Mouse (Mus musculus): ENCODE measurements around the gene Gtpbp2. TPM values are rescaled to one million over a fixed set of nuclear protein-coding genes. Genes with fewer than 3 reads are reported as not detected.

Gtpbp2 gene
- polyA plus RNA-seq, 1 experiment from 2014 or later = 38.8 TPM

DNA sequence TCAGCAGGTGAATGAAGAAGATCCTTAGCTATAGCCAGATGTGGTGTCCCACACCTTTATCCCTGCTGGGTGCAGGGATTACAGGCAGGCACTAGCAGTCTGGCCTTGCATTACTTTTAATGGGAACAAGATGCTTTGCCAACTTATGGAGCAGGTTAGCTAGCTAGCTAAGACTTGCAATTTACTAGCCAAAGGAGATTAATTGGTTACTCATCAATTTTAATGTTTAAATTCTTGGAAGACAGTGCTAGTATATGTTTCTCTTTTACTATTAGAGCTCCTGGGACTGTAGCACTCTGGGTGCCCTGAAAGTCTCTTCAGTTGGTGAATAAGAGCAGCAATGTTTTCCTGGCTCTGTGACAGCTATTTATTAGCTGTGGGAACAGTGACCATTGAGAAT, 45.8 kb downstream of the Gtpbp2 start:
- no peak for TF ChIP-seq CTCF (IDR thresholded peaks at IDR 0.05)
- no peak for TF ChIP-seq EP300 (IDR thresholded peaks at IDR 0.05)
- H3K36me3 ChIP-seq (ENCODE audit: insufficient read depth, low read length) = peaks cover 32% of the 10 kb centered on the region; the same call in 1 of the 2 replicates

DNA sequence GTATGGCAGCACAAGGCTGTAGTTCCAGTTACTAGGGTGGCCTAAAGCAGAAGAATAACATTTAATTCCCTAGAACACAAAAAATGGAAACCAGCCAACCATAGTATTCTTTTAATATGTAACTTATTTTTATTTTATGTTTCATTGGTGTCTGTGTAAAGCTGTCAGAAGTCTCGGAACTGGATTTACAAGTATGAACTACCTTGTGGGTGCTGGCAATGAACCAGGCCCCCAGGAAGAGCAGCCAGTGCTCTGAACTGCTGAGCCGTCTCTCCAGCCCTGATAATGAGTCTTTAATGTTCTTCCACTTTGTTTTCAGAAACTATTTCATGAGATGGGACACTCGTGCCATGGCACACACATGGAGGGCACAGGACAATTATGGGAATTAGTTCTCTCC, 49.7 kb downstream of the Gtpbp2 start:
- H3K27ac ChIP-seq (ENCODE audit: low read length) = no peak overlapping the region
- H3K4me2 ChIP-seq (replicated peaks; ENCODE audit: low read depth, low read length) = no peak overlapping the region
- H3K27me3 ChIP-seq (replicated peaks; ENCODE audit: insufficient read depth, low read length) = no peaks in the 10 kb centered on the region
- no peaks in the 10 kb centered on the region for H3K4me1 ChIP-seq (ENCODE audit: insufficient read depth, low read depth, low read length)
- H3K36me3 ChIP-seq (ENCODE audit: insufficient read depth, low read length) = peaks cover 51% of the 10 kb centered on the region
- H3K9ac ChIP-seq (replicated peaks; ENCODE audit: low read depth) = no peak overlapping the region
- TF ChIP-seq EP300 (IDR thresholded peaks at IDR 0.05) = no peak
- ATAC-seq = no peak
- no peak for DNase-seq (ENCODE audit: low spot score)
- H3K4me3 ChIP-seq (ENCODE audit: low read depth, low read length) = no peak overlapping the region
- 80% methylated on average over 3 of the region's 3 CpGs for WGBS
- no peaks in the 10 kb centered on the region for H3K9me3 ChIP-seq (ENCODE audit: low read length)

More for the DNA sequence above, 45.8 kb downstream of the Gtpbp2 start:
- Histone ChIP-seq H3K9ac (replicated peaks; ENCODE audit: low read depth) (no peak overlapping the region), H3K4me2 (replicated peaks; ENCODE audit: low read depth, low read length) (no peak overlapping the region), H3K27me3 (replicated peaks; ENCODE audit: insufficient read depth, low read length) (no peaks in the 10 kb centered on the region), H3K4me1 (ENCODE audit: insufficient read depth, low read depth, low read length) (peaks cover 5% of the 10 kb centered on the region; the same call in 1 of the 2 replicates), H3K9me3 (ENCODE audit: low read length) (no peaks in the 10 kb centered on the region), H3K4me3 (ENCODE audit: low read depth, low read length) (no peak overlapping the region), H3K27ac (ENCODE audit: low read length) (no peak overlapping the region)
- no peak for DNase-seq (ENCODE audit: low spot score)
- ATAC-seq = no peak

Other genes with a start within 250 kb of the Gtpbp2 start
- 21.4 and 31.9 TPM in 2 replicates for gene Vegfa, start 128.7 kb upstream of the Gtpbp2 start, polyA plus RNA-seq (2015; fragmentation: Nextera tagmentation; extraction: Ambion mirVana)
- 96.4 and 103 TPM in 2 replicates for gene Mrps18a, start 50.0 kb upstream of the Gtpbp2 start, polyA plus RNA-seq (2015; fragmentation: Nextera tagmentation; extraction: Ambion mirVana)
- 31.7 and 32.4 TPM in 2 replicates for gene Rsph9, start 16.8 kb upstream of the Gtpbp2 start, polyA plus RNA-seq (2015; fragmentation: Nextera tagmentation; extraction: Ambion mirVana)
- gene Mad2l1bp, start 7.5 kb upstream of the Gtpbp2 start, polyA plus RNA-seq (2015; fragmentation: Nextera tagmentation; extraction: Ambion mirVana) = 43.5 and 44.6 TPM in 2 replicates
- 6.6 and 8.6 TPM in 2 replicates for gene Polh, start 41.6 kb downstream of the Gtpbp2 start, polyA plus RNA-seq (2015; fragmentation: Nextera tagmentation; extraction: Ambion mirVana)
- gene Xpo5, start 41.8 kb downstream of the Gtpbp2 start, polyA plus RNA-seq (2015; fragmentation: Nextera tagmentation; extraction: Ambion mirVana) = 14.8 and 16.2 TPM in 2 replicates
- 82.0 and 89.9 TPM in 2 replicates for gene Polr1c, start 87.0 kb downstream of the Gtpbp2 start, polyA plus RNA-seq (2015; fragmentation: Nextera tagmentation; extraction: Ambion mirVana)
- 185 and 199 TPM in 2 replicates for gene Yipf3, start 87.0 kb downstream of the Gtpbp2 start, polyA plus RNA-seq (2015; fragmentation: Nextera tagmentation; extraction: Ambion mirVana)
- 3.7 and 5.2 TPM in 2 replicates for gene Lrrc73, start 92.5 kb downstream of the Gtpbp2 start, polyA plus RNA-seq (2015; fragmentation: Nextera tagmentation; extraction: Ambion mirVana)
- gene Tjap1, start 122.0 kb downstream of the Gtpbp2 start, polyA plus RNA-seq (2015; fragmentation: Nextera tagmentation; extraction: Ambion mirVana) = 21.0 and 22.8 TPM in 2 replicates
- 1.3 TPM in 2 replicates for gene Dlk2, start 136.4 kb downstream of the Gtpbp2 start, polyA plus RNA-seq (2015; fragmentation: Nextera tagmentation; extraction: Ambion mirVana)
- 3.4 and 3.8 TPM in 2 replicates for gene Abcc10, start 167.3 kb downstream of the Gtpbp2 start, polyA plus RNA-seq (2015; fragmentation: Nextera tagmentation; extraction: Ambion mirVana)
- gene Zfp318, start 222.7 kb downstream of the Gtpbp2 start, polyA plus RNA-seq (2015; fragmentation: Nextera tagmentation; extraction: Ambion mirVana) = 5.8 and 6.3 TPM in 2 replicates